Mouse (Mus musculus): Measurements from ENCODE around the gene Tlcd1.

Gene Tlcd1

GRCm38 (mm10) chr11:78204287-78204686 is 27.8 kb downstream of the Tlcd1 start:
- no peak for DNase-seq (ENCODE audit: low read depth, low spot score)

- no peak for DNase-seq (ENCODE audit: low read depth, low spot score)
These were observed 29.1 kb downstream of the Tlcd1 start for GRCm38 (mm10) chr11:78205361-78206206.

- no peak for DNase-seq (ENCODE audit: low read depth, low spot score)
These were observed 30.7 kb downstream of the Tlcd1 start for GRCm38 (mm10) chr11:78207190-78207589.

GRCm38 (mm10) chr11:78209886-78210285 is 33.4 kb downstream of the Tlcd1 start:
- no peak for DNase-seq (ENCODE audit: low read depth, low spot score)

- DNase-seq (ENCODE audit: low read depth, low spot score) = no peak
These were observed 34.1 kb downstream of the Tlcd1 start for GRCm38 (mm10) chr11:78210615-78211014.

- DNase-seq (ENCODE audit: low read depth, low spot score) = no peak
These were observed 35.0 kb downstream of the Tlcd1 start for GRCm38 (mm10) chr11:78211513-78211912.

GRCm38 (mm10) chr11:78213086-78213817 is 36.7 kb downstream of the Tlcd1 start:
- no peak for DNase-seq (ENCODE audit: low read depth, low spot score)

- DNase-seq (ENCODE audit: low read depth, low spot score) = no peak
These were observed 39.3 kb downstream of the Tlcd1 start for GRCm38 (mm10) chr11:78215709-78216317.

- DNase-seq (ENCODE audit: low read depth, low spot score) = no peak
These were observed 47.1 kb downstream of the Tlcd1 start for GRCm38 (mm10) chr11:78223586-78223985.

Data from R1 (cell line).